Mouse (Mus musculus) neutrophil, adult 83 days (primary cell): ENCODE data around the gene Wdr61. TPM values are rescaled to one million over a fixed set of nuclear protein-coding genes. Genes with fewer than 3 reads are reported as not detected.

ENCODE experiments used
- total RNA-seq, 2 experiments: library from RNA; stranded (reverse); gene quantifications; one replicate each; pipeline ENCODE4 v1.2.4; 2023

The Wdr61 gene
- total RNA-seq, result 10 to 100 TPM; 25.1 to 28.1 TPM

GRCm38 (mm10) chr9:54733921-54734638, at the start of gene Wdr61:
TSS of gene Wdr61 (minus strand) at chr9:54734519.

GRCm38 (mm10) chr9:54764561-54765217, 30.4 kb upstream of the Wdr61 start, which contains the start of gene Crabp1:
TSS of gene Crabp1 (plus strand) at chr9:54764748.

GRCm38 (mm10) chr9:54698318-54699086, 35.8 kb downstream of the Wdr61 start, which contains the start of gene Dnaja4:
TSS of gene Dnaja4 (plus strand) at chr9:54698873.

Other genes with a start within 250 kb of the Wdr61 start
- gene Dmxl2, start 232.9 kb downstream of the Wdr61 start, total RNA-seq, result 100 to 1,000 TPM in 1 of 2 experiments, 10 to 100 TPM in 1; 94.1 to 112 TPM
- gene Sh2d7, start 195.5 kb downstream of the Wdr61 start, total RNA-seq, result not detected
- gene Cib2, start 174.3 kb downstream of the Wdr61 start, total RNA-seq, result 10 to 100 TPM; 15.1 to 15.9 TPM
- gene Idh3a, start 148.2 kb downstream of the Wdr61 start, total RNA-seq, result 10 to 100 TPM; 18.5 to 20.5 TPM
- gene Acsbg1, start 72.6 kb downstream of the Wdr61 start, total RNA-seq, result under 1 TPM in 1 of 2 experiments, not detected in 1; 0.11 TPM
- 1 to 10 TPM; 3.8 to 5.0 TPM for gene Dnaja4, start 35.6 kb downstream of the Wdr61 start, total RNA-seq
- gene Crabp1, start 30.2 kb upstream of the Wdr61 start, total RNA-seq, result not detected
- gene Ireb2, start 129.3 kb upstream of the Wdr61 start, total RNA-seq, result 10 to 100 TPM; 34.7 to 36.1 TPM
- under 1 TPM in 1 of 2 experiments, not detected in 1; 0.13 TPM for gene Hykk, start 182.8 kb upstream of the Wdr61 start, total RNA-seq
- 10 to 100 TPM; 75.5 to 82.9 TPM for gene Psma4, start 216.3 kb upstream of the Wdr61 start, total RNA-seq
- not detected for gene AY074887, start 216.5 kb upstream of the Wdr61 start, total RNA-seq
- gene Chrna5, start 246.4 kb upstream of the Wdr61 start, total RNA-seq, result not detected